Mouse (Mus musculus) thymus, adult 2 months (tissue): ENCODE data around the gene Gm14408.
"Not testable (repeated sequence)": the region's sequence is repeated elsewhere in the genome, so short reads cannot be mapped to it uniquely, and the experiment has no call there.

ENCODE experiments used
- CTCF ChIP-seq: fragments of 200-500 bp; IDR thresholded peaks from 2 replicates; pipeline ENCODE4 v1.5.1; 2012; ENCODE audit warnings: mild to moderate bottlenecking, control low read depth, low read length, moderate library complexity, borderline replicate concordance; ENCODE audit not compliant: control insufficient read depth, poor library complexity, insufficient read depth; ENCODE audit errors: extremely low read depth
- POLR2A ChIP-seq: fragments of 200-500 bp; IDR thresholded peaks from 2 replicates; pipeline ENCODE4 v1.6.1; 2012; ENCODE audit warnings: mild to moderate bottlenecking, low read length, control low read depth, moderate library complexity; ENCODE audit not compliant: control insufficient read depth, poor library complexity, insufficient read depth; ENCODE audit errors: extremely low read depth

GRCm38 (mm10) chr2:176798785-176799184 lies 32.2 kb upstream of the Gm14408 start:
- not testable (repeated sequence) for TF ChIP-seq CTCF, POLR2A
